Mouse (Mus musculus): ENCODE data around the gene Xrcc4.

The Xrcc4 gene

GRCm38 (mm10) chr13:89929477-89929876 is 159.9 kb downstream of the Xrcc4 start:
- peak; percentile 39 for DNase-seq (ENCODE audit: low read depth)

- no peak for DNase-seq (ENCODE audit: low read depth)
Measured at GRCm38 (mm10) chr13:89918814-89919481, 170.5 kb downstream of the Xrcc4 start.

DNA sequence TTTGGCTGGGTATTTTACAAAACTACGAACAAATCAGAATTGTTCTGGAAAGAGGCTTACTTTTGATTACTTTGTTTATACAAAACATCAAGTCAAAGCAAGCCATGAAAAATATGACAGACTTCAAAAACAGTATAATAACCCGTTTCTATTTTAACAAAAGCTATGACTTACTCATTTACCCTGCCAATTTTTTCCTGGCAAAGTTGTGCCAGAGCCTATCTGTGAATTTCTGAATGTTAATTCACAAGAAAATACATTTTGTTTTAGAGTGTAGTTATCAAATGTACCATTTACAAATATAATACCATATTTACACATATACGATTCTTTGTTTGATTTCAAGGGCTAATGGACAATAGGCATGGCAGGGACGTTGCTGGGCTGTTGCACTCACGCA is 175.1 kb downstream of the Xrcc4 start:
- no peak for DNase-seq (ENCODE audit: low read depth)

DNA sequence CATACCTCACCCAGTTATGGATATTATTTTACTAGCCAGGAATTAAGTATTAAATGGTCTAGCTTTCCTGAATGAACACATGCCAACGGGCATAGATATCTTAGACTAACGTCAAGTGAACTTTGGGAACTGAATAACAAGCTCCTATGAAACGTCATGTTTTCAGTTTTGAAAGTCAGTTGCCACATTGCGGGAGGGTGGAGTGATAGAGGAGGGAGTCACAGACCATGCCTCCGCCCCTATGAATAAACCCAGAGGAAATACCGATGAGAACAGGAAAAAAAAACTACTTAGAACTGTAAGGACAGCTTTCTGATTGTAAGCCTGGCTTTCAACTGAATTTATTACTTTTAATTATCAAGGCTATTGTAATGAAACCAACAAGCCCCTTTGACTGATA is 175.5 kb downstream of the Xrcc4 start:
- no peak for DNase-seq (ENCODE audit: low read depth)

GRCm38 (mm10) chr13:89906120-89906519 is 183.3 kb downstream of the Xrcc4 start:
- peak; percentile 67 for DNase-seq (ENCODE audit: low read depth)

DNA sequence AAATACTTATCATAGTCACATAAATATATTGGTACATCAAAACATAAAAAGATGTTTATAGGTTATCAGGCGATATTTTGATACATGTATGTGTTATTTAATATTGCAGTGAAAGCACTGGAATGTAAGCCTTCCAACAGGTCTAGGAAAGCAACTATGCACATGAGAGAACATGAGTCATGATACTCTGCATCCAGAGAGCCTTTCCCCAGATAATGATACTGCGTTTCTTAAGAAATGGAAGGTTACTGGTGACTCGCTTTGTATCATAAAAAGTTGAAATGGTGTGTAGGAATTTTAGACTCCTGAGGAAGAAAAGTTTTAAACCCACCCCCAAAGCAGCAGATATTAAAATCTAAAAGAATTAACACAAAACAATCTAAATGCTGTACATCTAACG is 190.3 kb downstream of the Xrcc4 start:
- no peak for DNase-seq (ENCODE audit: low read depth)

- DNase-seq (ENCODE audit: low read depth): peak; percentile 14
Measured at GRCm38 (mm10) chr13:89892140-89892539, 197.3 kb downstream of the Xrcc4 start.

GRCm38 (mm10) chr13:89890159-89890558 is 199.2 kb downstream of the Xrcc4 start:
- no peak for DNase-seq (ENCODE audit: low read depth)

- DNase-seq (ENCODE audit: low read depth): peak; percentile 99
Measured at GRCm38 (mm10) chr13:89889074-89889473, 200.3 kb downstream of the Xrcc4 start.

DNA sequence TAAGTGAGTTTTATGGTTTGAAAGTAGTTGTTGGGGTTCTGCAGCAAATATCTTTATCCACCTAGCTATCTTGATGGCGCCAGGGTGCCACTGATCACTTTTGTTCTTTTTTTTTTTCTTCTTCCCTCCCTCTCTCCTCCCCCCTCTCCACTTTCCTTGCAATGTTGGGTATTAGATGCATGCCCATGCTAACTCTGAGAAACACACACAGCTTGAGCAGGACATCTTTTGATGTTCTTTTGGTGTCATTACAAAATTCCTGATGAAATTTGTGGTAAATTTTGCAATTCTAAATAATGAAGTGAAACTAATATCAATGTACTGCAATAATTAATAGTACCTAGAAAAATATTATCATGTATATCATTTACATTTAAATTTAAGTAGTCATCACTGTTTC is 205.9 kb downstream of the Xrcc4 start:
- no peak for DNase-seq (ENCODE audit: low read depth)

- no peak for DNase-seq (ENCODE audit: low read depth)
Measured at GRCm38 (mm10) chr13:89881281-89881680, 208.1 kb downstream of the Xrcc4 start.

DNA sequence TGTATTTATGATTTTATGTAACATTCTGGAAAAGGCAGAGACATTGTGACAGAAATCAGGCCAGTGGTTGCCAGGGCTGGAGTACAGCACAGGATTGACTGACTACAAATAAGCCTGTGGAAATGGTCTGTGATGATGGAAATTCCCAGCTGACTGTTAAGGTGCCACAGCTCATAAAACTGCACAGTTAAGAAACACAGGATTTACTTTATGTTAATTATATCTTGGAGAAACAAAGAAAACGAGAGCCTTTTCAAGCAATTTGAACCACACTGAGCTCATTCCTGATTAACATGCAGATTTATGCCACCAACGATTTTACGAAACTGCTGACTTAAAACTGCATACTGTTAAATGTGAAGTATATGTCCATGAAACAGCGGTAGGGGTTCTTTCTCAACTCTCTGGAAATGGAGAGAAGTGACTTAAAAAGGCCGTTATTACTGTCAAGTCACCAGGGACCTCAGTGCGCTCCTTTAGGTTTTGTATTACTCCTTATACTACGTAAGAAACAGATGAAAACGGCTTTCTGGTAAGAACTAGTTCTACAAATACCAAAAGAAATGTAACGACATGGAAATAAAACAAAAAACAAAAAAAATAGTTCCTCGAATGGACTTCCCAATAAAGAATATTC is 210.5 kb downstream of the Xrcc4 start:
- DNase-seq (ENCODE audit: low read depth): no peak

DNA sequence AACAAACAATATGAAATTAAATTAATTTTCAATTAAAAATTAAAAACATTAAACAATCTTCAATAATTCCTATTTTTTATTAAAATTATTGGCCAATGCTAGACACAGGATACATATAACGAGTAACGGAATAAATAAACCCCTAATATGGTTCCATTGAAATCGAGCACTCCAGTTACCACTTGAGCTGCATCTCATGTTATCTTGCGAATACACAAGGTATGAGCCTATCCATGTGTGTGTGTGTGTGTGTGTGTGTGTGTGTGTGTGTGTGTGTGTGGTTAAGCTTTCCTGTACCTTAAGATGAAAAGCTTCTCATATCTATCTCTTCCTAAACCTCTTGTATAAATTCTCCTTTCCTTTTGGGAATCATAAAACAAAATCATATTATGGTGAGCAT is 213.9 kb downstream of the Xrcc4 start:
- DNase-seq (ENCODE audit: low read depth): no peak

GRCm38 (mm10) chr13:89872725-89873124 is 216.7 kb downstream of the Xrcc4 start:
- no peak for DNase-seq (ENCODE audit: low read depth)

GRCm38 (mm10) chr13:89854139-89854538 is 235.3 kb downstream of the Xrcc4 start:
- DNase-seq (ENCODE audit: low read depth): no peak

- no peak for DNase-seq (ENCODE audit: low read depth)
Measured at GRCm38 (mm10) chr13:89850746-89851145, 238.7 kb downstream of the Xrcc4 start.

GRCm38 (mm10) chr13:89849955-89850354 is 239.5 kb downstream of the Xrcc4 start:
- no peak for DNase-seq (ENCODE audit: low read depth)

DNA sequence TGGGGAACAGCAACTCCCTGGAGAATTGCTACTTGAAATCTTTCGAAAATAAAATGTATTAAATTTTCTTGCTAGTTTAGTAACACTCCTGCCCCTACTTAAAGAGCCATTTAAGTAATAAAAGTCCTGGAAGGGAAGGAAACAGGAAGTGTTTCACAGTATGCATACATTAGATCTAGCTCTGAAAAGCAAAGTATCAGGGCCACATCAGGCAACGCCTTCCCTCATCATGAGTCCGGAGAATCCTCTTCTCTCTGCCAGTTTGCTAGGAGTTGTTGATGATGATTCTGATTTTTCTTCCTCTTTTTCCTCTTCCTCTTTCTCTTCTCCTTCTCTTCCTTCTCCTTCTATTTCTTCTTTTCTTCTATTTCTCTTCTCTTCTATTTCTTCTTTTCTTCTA is 250.8 kb downstream of the Xrcc4 start:
- no peak for DNase-seq (ENCODE audit: low read depth)

GRCm38 (mm10) chr13:89834485-89834884 is 254.9 kb downstream of the Xrcc4 start:
- no peak for DNase-seq (ENCODE audit: low read depth)

DNA sequence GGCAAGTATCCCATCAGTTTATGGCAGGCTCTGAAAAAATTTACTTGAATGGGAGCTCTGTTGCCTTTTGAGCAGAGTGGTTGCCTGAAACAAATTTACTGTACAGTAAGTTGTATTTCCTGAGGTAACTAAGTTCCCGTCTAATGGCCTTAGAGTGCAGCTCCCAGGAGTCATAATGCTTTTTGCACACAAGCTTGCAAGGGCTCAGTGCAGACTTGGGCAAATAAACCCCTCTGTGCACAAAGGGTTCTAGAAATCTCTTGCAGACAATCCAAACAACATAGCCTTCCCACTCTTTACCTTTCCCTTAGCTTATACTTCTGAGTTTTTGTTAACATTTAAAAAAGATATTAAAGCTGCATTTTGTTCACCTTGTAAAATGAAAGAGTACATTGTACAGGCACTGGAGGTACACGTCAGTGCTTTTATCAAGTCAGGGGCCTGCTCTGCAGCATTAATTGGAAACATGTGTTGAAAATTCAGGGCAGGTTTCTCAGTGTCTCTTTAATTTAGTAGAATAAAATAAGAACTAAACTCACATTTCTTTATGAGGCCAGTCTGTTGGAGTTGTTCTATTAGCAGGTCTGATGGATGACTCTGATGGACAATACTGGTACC is 256.2 kb downstream of the Xrcc4 start:
- DNase-seq (ENCODE audit: low read depth): no peak

DNA sequence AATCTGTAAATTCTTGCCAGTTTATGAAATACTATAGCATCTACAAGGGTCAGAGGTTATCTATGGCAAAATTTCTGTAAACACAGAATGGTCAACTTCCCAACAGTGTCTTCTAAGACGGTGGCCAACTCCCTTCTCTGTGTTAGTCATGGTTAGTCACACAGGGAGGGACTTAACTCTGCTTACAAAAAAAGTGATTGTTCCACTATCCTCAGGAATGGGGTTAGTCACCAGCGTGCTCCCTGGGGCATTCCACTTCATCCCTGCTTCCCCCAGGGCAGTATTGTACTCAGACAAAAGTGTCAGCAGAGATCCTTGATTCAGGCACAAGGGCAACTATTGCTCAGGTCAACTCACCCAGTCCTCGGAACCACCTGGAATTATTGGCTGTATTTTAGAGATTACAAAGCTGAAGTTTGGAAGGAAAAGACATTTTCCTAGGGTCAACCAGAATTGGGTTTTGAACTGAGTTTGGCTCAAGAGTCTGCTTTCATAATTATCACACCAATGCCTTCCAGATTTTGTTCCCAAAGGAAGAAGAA is 260.9 kb downstream of the Xrcc4 start:
- peak; percentile 48 for DNase-seq (ENCODE audit: low read depth)

- peak; percentile 26 for DNase-seq (ENCODE audit: low read depth)
Measured at GRCm38 (mm10) chr13:89827838-89828237, 261.6 kb downstream of the Xrcc4 start.

- DNase-seq (ENCODE audit: low read depth): no peak
Measured at GRCm38 (mm10) chr13:89814543-89814942, 274.9 kb downstream of the Xrcc4 start.
